Mouse (Mus musculus): ENCODE results near the gene Olfr1369-ps1.
"Not testable (repeated sequence)": the region's sequence is repeated elsewhere in the genome, so short reads cannot be mapped to it uniquely, and the experiment has no call there.

Gene Olfr1369-ps1

DNA sequence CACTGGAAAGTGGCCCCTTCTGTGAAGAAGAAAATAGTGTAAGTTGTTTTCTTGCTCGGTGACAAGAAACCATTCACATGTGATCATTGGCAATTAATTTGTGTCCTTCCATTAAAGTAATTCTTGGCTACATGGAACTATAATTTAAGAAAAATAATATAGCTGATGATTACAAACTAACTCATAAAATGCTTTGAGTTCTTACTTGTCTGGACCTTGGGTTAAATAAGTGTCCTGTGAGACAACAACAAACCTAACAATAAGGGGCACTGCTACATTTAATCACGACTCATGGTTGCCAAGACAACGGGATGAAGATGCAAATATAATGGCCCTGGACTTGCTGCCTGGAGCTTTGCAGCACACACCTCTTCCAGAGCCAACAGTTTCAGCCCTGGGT is at the start of gene Olfr1369-ps1:
Gene Olfr1369-ps1, plus strand, starts transcription at position 301 of the 400 bp plus-strand sequence.
- CTCF ChIA-PET = not testable (repeated sequence)
- POLR2A ChIA-PET = interaction anchor here in 1 of 4 experiments (0.6 kb wide), 1 partner anchor 290 kb away, joined by 3 read pairs; no protein-coding TSS in a partner anchor

DNA sequence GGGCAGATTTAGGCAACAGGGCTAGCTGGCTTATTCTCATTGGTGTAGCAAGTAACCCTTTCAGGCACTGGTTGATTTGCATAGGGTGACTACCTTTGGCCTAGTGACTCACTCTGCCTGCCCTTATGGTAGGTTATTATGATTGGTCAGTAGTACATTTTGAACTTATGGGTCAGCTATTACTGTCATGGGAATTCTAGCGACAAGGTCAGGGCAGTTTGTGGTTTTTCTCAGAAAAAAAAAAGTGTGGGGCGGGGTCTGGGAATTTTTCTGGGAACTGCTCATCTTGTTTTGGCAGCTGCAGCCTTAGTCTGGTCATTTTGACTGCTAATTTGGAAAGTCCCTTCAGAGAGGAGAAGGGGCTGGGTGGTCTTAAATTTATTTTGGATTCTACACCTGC is 45.3 kb upstream of the Olfr1369-ps1 start:
- ChIA-PET CTCF (no interaction called here), POLR2A (no interaction called here)

DNA sequence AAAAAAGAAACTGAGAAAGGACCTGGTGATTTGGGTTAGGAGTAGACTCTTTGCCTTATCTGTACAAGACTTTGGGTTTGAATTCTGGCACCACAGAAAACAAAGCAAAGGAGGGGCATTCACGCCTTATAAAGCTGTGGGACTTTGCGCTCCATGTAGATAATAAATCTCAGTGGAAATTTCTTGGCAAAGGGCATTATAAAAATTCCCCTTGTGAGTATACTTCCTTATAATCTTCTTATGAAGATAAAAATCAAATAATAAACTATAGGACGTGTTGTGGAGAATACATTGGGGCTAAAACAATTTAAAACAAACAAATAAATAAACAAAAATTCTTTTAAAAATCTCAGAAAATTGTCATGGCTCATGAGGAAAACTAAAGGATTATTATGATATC is 36.4 kb upstream of the Olfr1369-ps1 start, which contains the start of gene Olfr1370:
Gene Olfr1370, minus strand, starts transcription at position 101 of the 400 bp plus-strand sequence.
- POLR2A ChIA-PET = no interaction called here
- CTCF ChIA-PET = no interaction called here

DNA sequence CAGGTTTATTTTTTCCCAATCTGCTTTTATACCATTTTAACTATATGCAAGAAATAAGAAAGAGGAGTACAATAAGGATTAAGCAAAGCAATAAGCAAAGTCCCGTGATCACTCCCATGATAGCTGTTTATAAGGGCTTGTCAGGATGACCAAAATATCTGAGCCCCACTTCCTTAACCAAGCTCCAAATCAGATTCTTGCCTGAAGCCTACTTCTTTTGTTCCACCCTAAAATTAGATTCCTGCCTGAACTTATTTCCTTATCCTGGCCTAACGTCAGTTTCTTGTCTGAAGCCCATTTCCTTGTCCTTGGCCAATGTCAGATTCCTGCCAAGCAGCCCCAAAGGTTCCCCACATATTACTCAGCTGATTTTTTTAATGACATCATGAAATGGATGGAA is 28.6 kb upstream of the Olfr1369-ps1 start:
- ChIA-PET CTCF (no interaction called here), POLR2A (no interaction called here)

DNA sequence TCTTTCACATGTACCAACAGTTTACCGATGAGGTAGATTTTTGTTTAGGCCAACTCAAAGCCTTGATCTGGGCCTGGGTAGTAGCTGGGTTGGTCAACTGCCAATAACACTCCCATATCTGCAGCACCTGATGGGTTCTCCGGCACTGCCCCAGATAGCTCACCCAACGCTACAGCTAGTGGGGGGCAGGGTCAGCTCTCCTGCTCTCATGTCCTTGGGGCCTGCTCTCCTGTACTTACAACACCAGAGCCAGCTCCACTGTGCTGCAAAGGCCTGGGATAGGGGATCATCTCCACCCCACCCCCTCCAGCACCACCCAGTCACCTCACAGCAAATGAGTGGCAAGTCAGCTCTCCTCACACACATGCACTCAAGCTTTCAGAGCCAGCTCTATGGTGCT is 1.5 kb upstream of the Olfr1369-ps1 start:
- CTCF ChIA-PET = no interaction called here

DNA sequence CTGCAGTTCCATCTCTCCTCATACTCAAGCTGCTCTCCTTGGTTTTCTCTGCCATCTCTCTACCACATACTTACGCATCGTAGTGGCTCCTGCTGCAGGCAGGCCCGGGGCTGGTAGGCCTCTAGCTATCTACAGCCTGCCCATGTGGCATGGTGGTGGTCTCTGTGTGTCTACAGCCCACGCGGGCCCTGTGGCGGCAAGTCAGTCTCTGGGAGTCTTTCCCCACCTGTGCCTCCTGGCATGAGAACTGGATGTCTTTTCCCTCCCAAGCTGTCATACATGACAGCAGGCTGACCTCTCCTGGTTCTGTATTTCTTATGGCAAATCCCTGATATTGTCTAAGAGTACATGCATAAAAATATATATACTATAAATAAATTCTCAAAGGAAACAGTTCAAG is 842 bp upstream of the Olfr1369-ps1 start:
- ChIA-PET POLR2A (interaction anchor here in 1 of 4 experiments (0.6 kb wide), 1 partner anchor 291 kb away, joined by 3 read pairs; no protein-coding TSS in a partner anchor), CTCF (no interaction called here)

More for the DNA sequence above, 1.5 kb upstream of the Olfr1369-ps1 start:
- POLR2A ChIA-PET = no interaction called here

DNA sequence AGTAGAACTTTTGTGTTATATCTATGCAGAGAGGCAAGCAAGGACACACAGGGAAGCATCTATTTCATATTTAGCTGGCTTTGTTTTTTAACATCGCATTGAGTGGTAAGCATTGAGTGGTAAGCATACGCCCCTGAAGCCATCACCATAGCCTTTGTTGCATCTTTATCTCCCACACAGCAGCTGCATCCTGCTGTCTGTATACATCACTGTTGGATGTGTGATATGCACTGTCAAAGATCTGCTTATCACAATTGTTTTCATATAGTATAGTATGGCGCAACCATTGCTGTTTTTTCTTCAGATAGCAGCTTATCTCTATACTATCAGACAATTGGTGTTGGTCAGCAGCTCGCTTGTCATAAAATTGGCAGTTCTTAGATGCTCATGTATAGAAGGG is 2.8 kb downstream of the Olfr1369-ps1 start:
- POLR2A ChIA-PET = no interaction called here
- CTCF ChIA-PET = no interaction called here

DNA sequence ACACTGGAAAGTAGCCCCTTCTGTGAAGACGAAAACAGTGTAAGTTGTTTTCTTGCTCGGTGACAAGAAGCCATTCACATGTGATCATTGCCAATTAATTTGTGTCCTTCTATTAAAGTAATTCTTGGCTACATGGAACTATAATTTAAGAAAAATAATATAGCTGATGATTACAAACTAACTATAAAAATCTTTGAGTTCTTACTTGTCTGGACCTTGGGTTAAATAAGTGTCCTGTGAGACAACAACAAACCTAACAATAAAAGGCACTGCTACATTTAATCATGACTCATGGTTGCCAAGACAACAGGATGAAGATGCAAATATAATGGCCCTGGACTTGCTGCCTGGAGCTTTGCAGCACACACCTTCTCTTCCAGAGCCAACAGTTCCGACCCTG is 18.1 kb downstream of the Olfr1369-ps1 start, which contains the start of gene Olfr263:
Gene Olfr263, plus strand, starts transcription at position 301 of the 400 bp plus-strand sequence.
- CTCF ChIA-PET, POLR2A ChIA-PET: not testable (repeated sequence)

DNA sequence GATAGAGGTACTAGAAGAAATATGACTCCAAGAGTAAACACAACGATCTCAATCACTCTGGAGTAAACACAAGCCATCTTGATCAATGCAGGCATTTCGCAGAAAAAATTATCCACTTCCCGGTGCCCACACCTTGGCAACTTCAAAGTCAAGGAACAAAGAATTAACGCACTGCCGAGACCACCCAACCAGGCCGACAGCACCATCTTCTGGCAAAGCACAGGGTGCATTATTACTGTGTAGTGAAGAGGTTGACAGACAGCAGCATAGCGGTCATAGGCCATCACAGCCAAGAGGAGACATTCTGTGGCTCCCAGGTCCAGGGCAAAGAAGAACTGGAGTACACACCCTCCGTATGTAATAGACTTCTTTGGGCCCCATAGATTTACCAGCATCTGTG is 31.1 kb downstream of the Olfr1369-ps1 start:
- CTCF ChIA-PET = interaction anchor here in 3 of 4 experiments (0.6 kb wide), 3 partner anchors 18 to 845 kb away, joined by 3 read pairs; no protein-coding TSS in a partner anchor

DNA sequence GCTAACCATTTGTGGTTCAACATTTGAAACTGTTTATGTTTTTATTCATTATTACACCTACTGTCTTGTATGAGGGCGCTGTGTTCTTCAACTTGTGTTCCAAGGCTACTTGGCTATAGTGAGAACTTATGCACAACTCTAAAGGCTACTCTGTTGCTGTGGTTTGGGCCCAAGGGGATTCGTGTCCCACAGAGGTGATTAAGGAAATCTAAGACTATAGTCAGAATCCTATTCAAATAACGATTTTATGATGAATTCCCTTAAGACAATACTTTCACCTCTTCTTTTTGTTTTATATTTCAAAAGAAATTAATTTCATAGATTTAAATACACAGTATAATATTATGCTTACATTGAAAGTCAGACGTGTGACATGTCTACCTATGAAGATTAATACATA is 34.5 kb downstream of the Olfr1369-ps1 start, which contains the start of gene Olfr1368:
Gene Olfr1368, minus strand, starts transcription at position 101 of the 400 bp plus-strand sequence.
- ChIA-PET CTCF (no interaction called here), POLR2A (no interaction called here)

More for the DNA sequence above, 31.1 kb downstream of the Olfr1369-ps1 start:
- POLR2A ChIA-PET = no interaction called here

DNA sequence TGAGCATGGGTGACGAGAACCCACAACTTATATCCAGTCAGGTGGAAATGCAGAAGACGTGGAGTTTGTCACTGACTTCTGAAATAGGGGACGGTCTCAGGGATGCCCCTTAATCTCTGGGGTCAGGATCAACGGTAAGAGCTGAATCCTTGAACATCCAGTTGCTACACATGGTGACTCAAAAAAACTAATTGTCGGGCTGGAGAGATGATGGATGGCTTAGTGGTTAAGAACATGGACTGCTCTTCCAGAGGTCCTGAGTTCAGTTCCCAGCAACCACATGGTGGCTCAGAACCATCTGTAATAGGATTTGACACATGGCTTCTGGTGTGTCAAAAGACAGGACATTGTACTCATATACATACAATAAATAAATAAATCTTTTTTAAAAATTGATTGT is 44.6 kb downstream of the Olfr1369-ps1 start:
- ChIA-PET CTCF (no interaction called here), POLR2A (interaction anchor here in 1 of 4 experiments (1.1 kb wide), 1 partner anchor 17 kb away, joined by 3 read pairs; no protein-coding TSS in a partner anchor)

DNA sequence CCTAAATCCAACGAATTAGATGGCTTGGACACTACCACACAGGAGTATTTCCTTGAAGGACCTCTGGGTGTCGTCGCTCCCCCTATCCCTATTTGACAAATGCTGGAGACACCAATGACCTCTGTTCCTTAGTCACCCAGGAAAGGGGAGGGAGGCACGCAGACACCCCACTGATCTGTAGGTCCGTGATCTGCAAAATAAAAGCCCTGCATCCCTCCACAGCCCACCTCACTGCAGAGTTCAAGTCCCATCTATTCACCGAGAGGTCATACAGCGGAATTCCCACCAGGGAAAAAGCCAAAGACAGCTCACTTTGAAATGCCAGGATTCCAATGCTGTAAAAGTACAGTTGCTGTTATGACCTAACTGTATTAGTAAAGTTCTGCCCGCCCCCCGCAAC is 46.8 kb downstream of the Olfr1369-ps1 start:
- ChIA-PET CTCF (interaction anchor here in 3 of 4 experiments (0.7 to 1.5 kb wide), 18 partner anchors 10 to 593 kb away, joined by 3 to 6 read pairs (median 3); partner anchors contain the start of genes Olfr1367 (in 1 of the 3) and Trim27 (in 1 of the 3)), POLR2A (interaction anchor here (0.7 to 1.6 kb wide), 5 partner anchors 9 to 42 kb away, joined by 3 to 6 read pairs (median 3); no protein-coding TSS in a partner anchor)

DNA sequence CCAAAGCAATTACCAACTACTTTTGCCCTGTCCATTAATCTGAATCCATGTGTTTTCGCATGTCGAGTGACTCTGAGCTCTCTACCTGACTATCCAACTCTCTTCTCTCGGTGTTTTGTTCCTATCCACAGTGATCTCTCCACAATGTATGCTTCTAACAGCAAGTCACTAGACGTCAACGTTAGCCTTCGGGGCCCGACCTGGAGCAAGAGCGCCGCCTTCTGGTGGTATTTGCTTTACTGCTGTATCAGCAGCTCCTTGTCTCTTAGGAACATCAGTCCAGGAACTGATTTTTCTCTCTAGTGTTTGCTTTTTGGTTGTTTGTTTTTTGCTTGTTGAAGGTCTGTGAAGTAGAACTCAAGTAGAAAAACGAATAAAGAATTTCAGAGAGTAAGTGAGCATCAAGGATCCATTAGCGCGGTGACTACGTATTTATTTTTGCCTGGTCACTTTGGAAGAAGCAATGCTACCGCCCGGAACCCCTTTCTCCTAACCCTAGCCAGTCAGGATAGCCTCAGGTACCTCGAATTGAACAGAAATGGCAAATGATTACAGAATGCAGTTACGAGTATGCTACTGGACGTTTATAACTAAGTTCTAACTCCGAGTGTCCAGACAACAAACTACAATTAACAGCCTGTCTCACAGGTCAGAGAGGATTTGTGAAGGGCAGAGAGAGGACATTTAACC is 47.6 kb downstream of the Olfr1369-ps1 start:
- POLR2A ChIA-PET = interaction anchor here (0.6 to 1.6 kb wide), 8 partner anchors 9 to 733 kb away, joined by 3 to 6 read pairs (median 3); no protein-coding TSS in a partner anchor

DNA sequence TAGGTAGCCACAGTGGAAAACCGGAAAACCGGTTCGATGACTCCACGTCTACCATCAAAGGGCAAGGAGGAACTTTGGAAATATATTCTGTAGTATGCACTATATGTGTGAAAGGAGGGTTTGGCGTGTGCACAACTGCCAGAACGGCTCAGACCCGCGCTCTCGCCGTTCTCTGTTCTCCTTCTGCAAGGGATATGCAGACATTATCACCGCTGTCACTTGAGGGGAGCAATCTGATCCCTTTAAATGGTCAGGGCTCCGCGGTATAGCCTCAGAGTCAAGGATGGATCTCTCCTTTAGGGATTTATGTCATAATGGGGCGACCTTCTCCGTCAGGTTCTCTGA is 48.2 kb downstream of the Olfr1369-ps1 start:
- CTCF ChIA-PET = interaction anchor here (0.6 to 1.5 kb wide), 21 partner anchors 8 to 862 kb away, joined by 3 to 6 read pairs (median 3); partner anchors contain the start of gene Trim27 (in 2 of the 4)
- POLR2A ChIA-PET = interaction anchor here (0.6 to 1.6 kb wide), 6 partner anchors 9 to 733 kb away, joined by 3 to 6 read pairs (median 3); partner anchors contain the start of gene Trim27 (in 1 of the 4)

More for the DNA sequence above, 47.6 kb downstream of the Olfr1369-ps1 start:
- CTCF ChIA-PET = interaction anchor here (0.6 to 1.5 kb wide), 29 partner anchors 8 to 861 kb away, joined by 3 to 6 read pairs (median 3); partner anchors contain the start of genes Trim27 (in 2 of the 4) and Olfr1367 (in 1 of the 4)

DNA sequence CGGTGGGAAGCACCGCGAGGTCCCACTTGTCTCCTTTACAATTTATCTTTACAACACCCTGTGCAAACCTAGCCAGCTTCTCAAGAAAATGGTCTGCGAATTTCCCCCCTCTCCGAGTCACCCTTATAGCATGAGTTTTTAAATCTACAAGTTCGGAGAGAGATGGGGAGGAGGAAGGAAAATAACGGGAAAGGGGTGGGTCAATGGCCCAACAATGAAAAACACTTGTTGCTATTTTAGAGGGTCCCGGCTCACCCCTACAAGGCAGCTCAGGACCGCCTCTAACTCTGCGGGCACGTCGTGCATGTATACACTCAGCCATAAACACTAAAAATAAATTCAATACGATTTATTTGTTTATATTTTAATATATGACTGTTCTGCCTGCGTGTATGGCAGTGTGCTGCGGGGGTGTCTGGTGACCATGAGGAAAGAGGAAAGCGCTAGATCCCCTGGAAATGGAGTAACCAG is 48.8 kb downstream of the Olfr1369-ps1 start:
- CTCF ChIA-PET = interaction anchor here in 1 of 4 experiments (0.9 to 1.4 kb wide), 2 partner anchors 74 to 222 kb away, joined by 3 to 4 read pairs; no protein-coding TSS in a partner anchor

DNA sequence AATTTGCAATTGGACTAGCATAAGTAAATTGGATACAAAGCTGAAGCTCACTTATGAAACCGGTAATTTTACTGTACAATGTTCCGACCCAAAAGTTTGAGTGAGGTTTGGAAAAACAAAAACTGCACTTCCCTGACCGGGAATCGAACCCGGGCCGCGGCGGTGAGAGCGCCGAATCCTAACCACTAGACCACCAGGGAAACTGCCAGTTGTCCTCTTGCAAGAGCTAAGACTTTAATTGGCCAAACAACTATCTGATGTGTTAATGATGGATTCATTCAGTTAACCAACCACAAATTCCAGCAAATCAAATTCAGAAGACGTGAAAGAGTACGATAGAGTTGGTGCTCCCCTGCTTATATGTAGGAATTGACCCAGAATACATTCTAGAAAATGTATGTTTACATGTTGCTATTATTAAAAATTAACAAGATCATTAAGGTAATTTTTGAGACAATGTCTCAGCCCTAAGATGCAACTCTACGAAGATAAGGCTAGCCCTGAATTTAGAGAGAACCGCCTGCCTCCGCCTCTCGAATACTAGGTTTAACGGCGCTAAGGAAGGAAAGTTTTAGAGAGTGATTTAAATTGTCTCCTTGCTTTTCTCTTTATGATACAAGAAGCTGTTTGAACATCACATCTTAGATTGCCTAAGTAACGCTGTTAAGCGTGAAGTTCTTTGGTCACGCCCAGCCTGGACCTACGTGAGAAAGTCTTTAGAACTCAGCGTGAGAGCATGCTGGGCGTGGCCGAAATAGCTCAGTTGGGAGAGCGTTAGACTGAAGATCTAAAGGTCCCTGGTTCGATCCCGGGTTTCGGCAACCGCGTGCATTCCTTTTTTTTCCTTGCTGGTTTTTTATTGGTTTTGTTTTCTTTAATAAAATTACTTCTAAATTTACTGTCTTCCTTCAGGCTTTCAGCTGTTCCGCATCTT is 49.6 kb downstream of the Olfr1369-ps1 start:
- CTCF ChIA-PET = interaction anchor here in 2 of 4 experiments (0.6 to 1.4 kb wide), 3 partner anchors 73 to 778 kb away, joined by 3 to 4 read pairs (median 3); no protein-coding TSS in a partner anchor
- POLR2A ChIA-PET = interaction anchor here in 3 of 4 experiments (0.6 to 1.8 kb wide), 16 partner anchors 9 to 590 kb away, joined by 3 to 8 read pairs (median 3); partner anchors contain the start of gene Trim27 (in 2 of the 3)

More for the DNA sequence above, 48.8 kb downstream of the Olfr1369-ps1 start:
- POLR2A ChIA-PET = interaction anchor here in 3 of 4 experiments (0.6 to 1.8 kb wide), 6 partner anchors 10 to 590 kb away, joined by 3 to 12 read pairs (median 4); partner anchors contain the start of gene Trim27 (in 2 of the 3)

DNA sequence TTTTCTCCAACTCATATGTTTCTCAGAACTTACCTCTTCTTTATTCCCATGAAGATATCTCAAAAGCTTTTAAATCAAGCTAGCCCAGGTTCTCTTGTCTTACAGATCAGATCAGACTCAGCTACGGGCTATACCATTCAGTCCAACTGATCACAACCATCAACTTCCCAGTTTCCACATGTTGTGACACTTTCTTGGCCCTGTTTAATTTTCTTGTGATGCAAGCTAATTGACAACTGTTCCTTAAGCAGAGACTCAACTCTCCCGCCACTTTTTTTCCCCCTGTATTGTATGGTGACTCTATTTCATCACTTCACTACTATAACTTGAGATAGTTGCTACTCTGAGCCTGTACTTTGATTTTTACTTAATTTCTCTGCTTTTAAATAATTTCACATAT is 50.3 kb downstream of the Olfr1369-ps1 start:
- CTCF ChIA-PET = interaction anchor here in 1 of 4 experiments (1.4 kb wide), 1 partner anchor 72 kb away, joined by 4 read pairs; no protein-coding TSS in a partner anchor
- POLR2A ChIA-PET = interaction anchor here in 3 of 4 experiments (0.7 to 1.8 kb wide), 12 partner anchors 8 to 589 kb away, joined by 3 to 8 read pairs (median 3); partner anchors contain the start of gene Trim27 (in 2 of the 3)

DNA sequence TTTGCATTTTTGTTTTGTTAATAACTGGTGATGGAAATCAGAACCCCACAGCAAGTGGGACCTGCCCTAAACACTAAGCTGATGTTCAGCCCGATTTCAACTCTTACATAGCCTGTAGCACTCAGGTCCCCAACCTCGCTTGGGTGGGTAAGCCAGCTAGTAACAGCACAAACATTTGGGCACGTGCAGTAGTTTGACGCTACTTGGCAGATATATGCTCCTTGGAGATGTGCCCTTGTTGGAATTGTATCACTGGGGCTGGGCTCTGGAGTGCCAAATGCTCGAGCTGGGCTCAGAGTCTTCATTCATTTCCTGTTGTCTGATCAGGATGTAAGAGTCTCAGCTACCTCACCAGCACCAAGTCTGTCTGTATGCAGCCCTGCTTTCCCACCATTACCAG is 51.3 kb downstream of the Olfr1369-ps1 start:
- ChIA-PET POLR2A (interaction anchor here in 3 of 4 experiments (0.6 to 1.2 kb wide), 3 partner anchors 17 to 618 kb away, joined by 4 read pairs; partner anchors contain the start of gene Hist1h1b (in 1 of the 3)), CTCF (no interaction called here)
